Mouse (Mus musculus): Measurements from ENCODE around the gene Cops9. TPM values are rescaled to one million over a fixed set of nuclear protein-coding genes. Genes with fewer than 3 reads are reported as not detected.
A peak's percentile ranks its signal among the peaks of the same experiment; 100 is the strongest.

Gene Cops9
- polyA plus RNA-seq, 1 experiment from 2014 or later: 436 TPM

DNA sequence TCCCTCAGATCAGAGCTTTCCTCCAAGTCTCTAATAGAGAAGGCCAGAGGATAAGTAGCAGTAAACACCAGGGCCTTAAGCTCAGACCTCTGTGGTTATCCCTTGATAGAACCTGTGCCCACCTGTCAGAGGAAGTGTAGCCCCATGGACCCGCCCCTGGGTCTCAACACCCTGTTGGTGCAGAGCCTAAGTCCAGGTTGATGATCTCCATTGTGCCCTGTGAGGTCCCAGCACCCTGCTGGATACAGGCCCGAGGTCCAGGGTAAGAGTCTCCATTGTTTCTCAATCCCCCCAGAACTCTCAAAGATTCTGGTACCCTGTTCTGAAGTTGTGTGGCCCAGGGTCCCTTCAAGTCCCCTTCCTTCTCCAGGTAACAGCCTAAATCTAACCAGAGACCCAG is 4.3 kb upstream of the Cops9 start:
- Histone ChIP-seq H3K4me3 (no peak overlapping the region), H3K4me2 (no peak overlapping the region)

GRCm38 (mm10) chr1:92644916-92645315 is 3.1 kb upstream of the Cops9 start:
- H3K4me2 ChIP-seq: no peak overlapping the region
- ATAC-seq (replicated peaks; ENCODE audit: insufficient number of reproducible peaks, insufficient read depth, low FRiP score, low read depth): no peak
- H3K27me3 ChIP-seq: peaks cover 9% of the 10 kb centered on the region
- 76% methylated on average over 5 of the region's 5 CpGs for WGBS
- no peak overlapping the region for H3K4me3 ChIP-seq
- H3K4me1 ChIP-seq (replicated peaks): peaks cover 27% of the 10 kb centered on the region
- no peak overlapping the region for H3K9ac ChIP-seq
- H3K36me3 ChIP-seq: no peaks in the 10 kb centered on the region
- H3K27ac ChIP-seq: no peak overlapping the region
- no peaks in the 10 kb centered on the region for H3K9me3 ChIP-seq (replicated peaks)

More for the DNA sequence above, 4.3 kb upstream of the Cops9 start:
- WGBS: 51% methylated on average over 2 of the region's 2 CpGs
- Histone ChIP-seq H3K27me3 (peaks cover 9% of the 10 kb centered on the region), H3K27ac (no peak overlapping the region), H3K4me1 (replicated peaks) (peaks cover 15% of the 10 kb centered on the region), H3K9me3 (replicated peaks) (no peaks in the 10 kb centered on the region), H3K36me3 (no peaks in the 10 kb centered on the region), H3K9ac (no peak overlapping the region)
- ATAC-seq (replicated peaks; ENCODE audit: insufficient number of reproducible peaks, insufficient read depth, low FRiP score, low read depth): no peak

GRCm38 (mm10) chr1:92643691-92644090 is 1.9 kb upstream of the Cops9 start:
- Histone ChIP-seq H3K27me3 (peaks cover 9% of the 10 kb centered on the region), H3K4me3 (no peak overlapping the region), H3K27ac (no peak overlapping the region), H3K4me2 (no peak overlapping the region), H3K36me3 (peaks cover 8% of the 10 kb centered on the region; the same call in 1 of the 2 replicates), H3K9me3 (replicated peaks) (no peaks in the 10 kb centered on the region), H3K9ac (no peak overlapping the region), H3K4me1 (replicated peaks) (peaks cover 28% of the 10 kb centered on the region)
- no peak for ATAC-seq (replicated peaks; ENCODE audit: insufficient number of reproducible peaks, insufficient read depth, low FRiP score, low read depth)
- WGBS: 61% methylated on average over 4 of the region's 4 CpGs

DNA sequence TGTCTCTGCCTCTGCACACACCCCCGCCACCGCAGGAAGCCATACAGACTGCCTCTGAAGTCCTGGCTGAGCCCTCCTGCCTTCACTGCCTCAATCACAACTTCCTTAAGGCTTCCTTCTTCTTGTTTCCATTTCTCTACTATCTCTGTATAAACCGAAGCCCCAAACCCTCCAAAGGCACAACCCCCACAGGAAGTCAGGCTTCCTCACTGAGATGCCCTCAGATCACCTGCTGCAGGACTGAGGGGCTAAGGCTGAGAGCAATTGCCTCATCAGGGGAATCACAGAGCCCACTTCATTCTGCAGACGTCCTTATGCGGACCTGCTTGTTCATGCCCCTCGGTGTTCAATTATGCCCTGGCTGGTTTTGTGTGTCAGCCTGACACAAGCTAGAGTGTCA is 1.4 kb downstream of the Cops9 start:
- Histone ChIP-seq H3K27me3 (no peaks in the 10 kb centered on the region), H3K9me3 (replicated peaks) (no peaks in the 10 kb centered on the region), H3K4me3 (peak overlapping the region; percentile 78; the same call in 1 of the 2 replicates), H3K9ac (no peak overlapping the region), H3K4me2 (peak overlapping the region; percentile 88), H3K27ac (no peak overlapping the region), H3K36me3 (peaks cover 33% of the 10 kb centered on the region), H3K4me1 (replicated peaks) (peaks cover 22% of the 10 kb centered on the region)
- 77% methylated on average over 6 of the region's 6 CpGs for WGBS
- ATAC-seq (replicated peaks; ENCODE audit: insufficient number of reproducible peaks, insufficient read depth, low FRiP score, low read depth): no peak

- Histone ChIP-seq H3K9me3 (replicated peaks) (no peaks in the 10 kb centered on the region), H3K9ac (no peak overlapping the region), H3K4me3 (no peak overlapping the region), H3K4me1 (replicated peaks) (peaks cover 22% of the 10 kb centered on the region), H3K27ac (no peak overlapping the region), H3K27me3 (no peaks in the 10 kb centered on the region), H3K36me3 (peaks cover 33% of the 10 kb centered on the region), H3K4me2 (no peak overlapping the region)
- no peak for ATAC-seq (replicated peaks; ENCODE audit: insufficient number of reproducible peaks, insufficient read depth, low FRiP score, low read depth)
- 92% methylated on average over 4 of the region's 4 CpGs for WGBS
Observed at GRCm38 (mm10) chr1:92638736-92639135, 3.0 kb downstream of the Cops9 start.

DNA sequence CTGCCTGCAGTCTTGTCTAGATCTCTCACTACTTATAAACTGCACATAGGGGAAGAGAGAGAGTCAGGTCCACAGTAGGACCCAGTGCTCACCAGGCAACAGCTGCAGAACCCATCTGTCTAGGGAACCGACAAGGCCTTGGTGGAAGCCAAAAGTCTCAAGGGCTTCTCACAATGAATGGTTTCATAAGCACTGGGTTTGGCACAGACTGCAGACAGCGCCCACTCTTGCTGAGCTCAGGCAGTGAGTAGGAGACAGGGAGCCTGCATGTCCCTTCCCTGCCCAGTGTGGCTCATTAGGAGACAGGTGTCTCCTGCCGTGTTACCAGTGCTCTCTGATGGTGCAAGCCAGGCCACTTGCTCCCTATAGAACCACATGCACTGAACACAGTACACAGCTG is 3.6 kb downstream of the Cops9 start:
- Histone ChIP-seq H3K27ac (no peak overlapping the region), H3K27me3 (no peaks in the 10 kb centered on the region), H3K4me3 (no peak overlapping the region), H3K4me1 (replicated peaks) (peaks cover 22% of the 10 kb centered on the region), H3K36me3 (peaks cover 33% of the 10 kb centered on the region), H3K9ac (no peak overlapping the region), H3K9me3 (replicated peaks) (no peaks in the 10 kb centered on the region), H3K4me2 (no peak overlapping the region)
- no peak for ATAC-seq (replicated peaks; ENCODE audit: insufficient number of reproducible peaks, insufficient read depth, low FRiP score, low read depth)
- 91% methylated on average over 3 of the region's 3 CpGs for WGBS

DNA sequence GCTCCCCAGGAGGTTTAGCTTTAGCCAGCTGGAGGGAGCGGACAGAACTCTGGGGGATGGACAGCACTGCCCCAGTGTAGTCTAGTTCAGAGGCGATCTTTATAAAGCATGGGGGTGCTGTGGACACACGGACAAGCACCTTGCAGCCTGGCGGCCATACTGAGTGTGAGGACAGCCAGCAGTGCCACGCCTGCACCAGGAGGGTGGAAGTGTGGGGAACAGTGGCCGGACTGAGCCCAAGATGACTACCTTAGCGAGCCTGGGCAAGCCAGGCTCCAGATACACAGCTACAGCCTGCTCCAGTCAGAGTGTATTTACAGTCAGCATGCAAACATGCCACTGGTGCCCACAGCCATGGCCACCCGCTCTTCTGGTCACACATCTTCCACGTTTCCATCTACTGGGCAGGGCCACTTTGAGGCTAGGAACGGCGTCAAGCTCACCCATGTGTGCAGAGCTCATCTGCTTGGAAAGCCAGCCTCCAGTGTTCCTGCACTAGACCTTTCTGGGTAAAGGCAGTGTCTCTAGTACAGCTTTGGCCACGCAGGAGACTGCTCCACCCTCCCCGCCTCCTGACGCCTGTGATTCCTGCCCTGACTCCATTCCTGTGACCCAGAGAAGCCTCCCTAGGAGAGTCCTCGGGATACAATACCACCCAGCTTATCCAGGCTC is 4.1 kb downstream of the Cops9 start:
- H3K9ac ChIP-seq: no peak overlapping the region
- peaks cover 33% of the 10 kb centered on the region for H3K36me3 ChIP-seq
- ATAC-seq (replicated peaks; ENCODE audit: insufficient number of reproducible peaks, insufficient read depth, low FRiP score, low read depth): no peak
- no peak overlapping the region for H3K4me2 ChIP-seq
- no peak overlapping the region for H3K4me3 ChIP-seq
- H3K27ac ChIP-seq: no peak overlapping the region
- H3K9me3 ChIP-seq (replicated peaks): no peaks in the 10 kb centered on the region
- H3K27me3 ChIP-seq: no peaks in the 10 kb centered on the region
- H3K4me1 ChIP-seq (replicated peaks): peaks cover 22% of the 10 kb centered on the region
- 88% methylated on average over 15 of the region's 15 CpGs for WGBS

GRCm38 (mm10) chr1:92636676-92637075 is 5.1 kb downstream of the Cops9 start:
- WGBS: 91% methylated on average over 11 of the region's 11 CpGs
- H3K4me1 ChIP-seq (replicated peaks): peaks cover 15% of the 10 kb centered on the region
- no peaks in the 10 kb centered on the region for H3K9me3 ChIP-seq (replicated peaks)
- no peak for ATAC-seq (replicated peaks; ENCODE audit: insufficient number of reproducible peaks, insufficient read depth, low FRiP score, low read depth)
- peaks cover 33% of the 10 kb centered on the region for H3K36me3 ChIP-seq
- H3K4me2 ChIP-seq: no peak overlapping the region
- no peak overlapping the region for H3K27ac ChIP-seq
- no peaks in the 10 kb centered on the region for H3K27me3 ChIP-seq
- no peak overlapping the region for H3K9ac ChIP-seq
- no peak overlapping the region for H3K4me3 ChIP-seq

- H3K4me3 ChIP-seq: no peak overlapping the region
- H3K27me3 ChIP-seq: no peaks in the 10 kb centered on the region
- H3K4me2 ChIP-seq: no peak overlapping the region
- no peak overlapping the region for H3K9ac ChIP-seq
- H3K4me1 ChIP-seq (replicated peaks): peaks cover 13% of the 10 kb centered on the region
- H3K27ac ChIP-seq: no peak overlapping the region
- ATAC-seq (replicated peaks; ENCODE audit: insufficient number of reproducible peaks, insufficient read depth, low FRiP score, low read depth): no peak
- H3K36me3 ChIP-seq: peaks cover 33% of the 10 kb centered on the region
- 82% methylated on average over 8 of the region's 8 CpGs for WGBS
- no peaks in the 10 kb centered on the region for H3K9me3 ChIP-seq (replicated peaks)
Observed at GRCm38 (mm10) chr1:92636015-92636414, 5.8 kb downstream of the Cops9 start.

GRCm38 (mm10) chr1:92634976-92635599 is 6.7 kb downstream of the Cops9 start:
- Histone ChIP-seq H3K27me3 (peaks cover 4% of the 10 kb centered on the region; the same call in 1 of the 2 replicates), H3K4me2 (no peak overlapping the region), H3K36me3 (peaks cover 33% of the 10 kb centered on the region), H3K4me1 (replicated peaks) (peaks cover 4% of the 10 kb centered on the region), H3K9ac (no peak overlapping the region), H3K27ac (no peak overlapping the region), H3K4me3 (no peak overlapping the region), H3K9me3 (replicated peaks) (no peaks in the 10 kb centered on the region)
- 56% methylated on average over 4 of the region's 4 CpGs for WGBS
- ATAC-seq (replicated peaks; ENCODE audit: insufficient number of reproducible peaks, insufficient read depth, low FRiP score, low read depth): no peak

GRCm38 (mm10) chr1:92634569-92634968 is 7.2 kb downstream of the Cops9 start:
- Histone ChIP-seq H3K4me3 (no peak overlapping the region), H3K27me3 (peaks cover 4% of the 10 kb centered on the region; the same call in 1 of the 2 replicates), H3K9me3 (replicated peaks) (no peaks in the 10 kb centered on the region), H3K36me3 (peaks cover 33% of the 10 kb centered on the region), H3K4me1 (replicated peaks) (no peaks in the 10 kb centered on the region), H3K9ac (no peak overlapping the region), H3K27ac (no peak overlapping the region), H3K4me2 (no peak overlapping the region)
- 59% methylated on average over 1 of the region's 1 CpGs for WGBS
- no peak for ATAC-seq (replicated peaks; ENCODE audit: insufficient number of reproducible peaks, insufficient read depth, low FRiP score, low read depth)

- H3K36me3 ChIP-seq: peaks cover 25% of the 10 kb centered on the region
- peaks cover 4% of the 10 kb centered on the region; the same call in 1 of the 2 replicates for H3K27me3 ChIP-seq
- no peaks in the 10 kb centered on the region for H3K4me1 ChIP-seq (replicated peaks)
- no peak overlapping the region for H3K9ac ChIP-seq
- 85% methylated on average over 8 of the region's 8 CpGs for WGBS
- H3K4me2 ChIP-seq: no peak overlapping the region
- no peak for ATAC-seq (replicated peaks; ENCODE audit: insufficient number of reproducible peaks, insufficient read depth, low FRiP score, low read depth)
- no peak overlapping the region for H3K27ac ChIP-seq
- H3K9me3 ChIP-seq (replicated peaks): no peaks in the 10 kb centered on the region
- no peak overlapping the region for H3K4me3 ChIP-seq
Observed at GRCm38 (mm10) chr1:92633726-92634125, 8.1 kb downstream of the Cops9 start.
